Mouse (Mus musculus) G1E (cell line): ENCODE data around the gene Ldlrad3.

Source experiments
- CTCF ChIP-seq: IDR thresholded peaks from 2 replicates; pipeline ENCODE4 v1.5.1; 2012; ENCODE audit warnings: low read depth, low read length, inconsistent platforms, mixed read lengths
- GATA1 ChIP-seq: IDR thresholded peaks from 2 replicates; pipeline ENCODE4 v1.6.1; 2012; ENCODE audit warnings: borderline replicate concordance, low read length, inconsistent platforms, mixed read lengths
- GATA2 ChIP-seq: IDR thresholded peaks from 2 replicates; pipeline ENCODE4 v1.6.1; 2012; ENCODE audit warnings: low read depth, low read length, inconsistent platforms, borderline replicate concordance
- POLR2AphosphoS5 ChIP-seq: IDR thresholded peaks from 2 replicates; pipeline ENCODE4 v1.6.1; 2012; ENCODE audit warnings: low read depth, low read length, inconsistent platforms; ENCODE audit not compliant: insufficient replicate concordance
- TAL1 ChIP-seq: conservative IDR thresholded peaks from 2 replicates; pipeline ENCODE4 v1.6.1; 2012; ENCODE audit warnings: low read depth, low read length, inconsistent platforms, mixed read lengths

DNA sequence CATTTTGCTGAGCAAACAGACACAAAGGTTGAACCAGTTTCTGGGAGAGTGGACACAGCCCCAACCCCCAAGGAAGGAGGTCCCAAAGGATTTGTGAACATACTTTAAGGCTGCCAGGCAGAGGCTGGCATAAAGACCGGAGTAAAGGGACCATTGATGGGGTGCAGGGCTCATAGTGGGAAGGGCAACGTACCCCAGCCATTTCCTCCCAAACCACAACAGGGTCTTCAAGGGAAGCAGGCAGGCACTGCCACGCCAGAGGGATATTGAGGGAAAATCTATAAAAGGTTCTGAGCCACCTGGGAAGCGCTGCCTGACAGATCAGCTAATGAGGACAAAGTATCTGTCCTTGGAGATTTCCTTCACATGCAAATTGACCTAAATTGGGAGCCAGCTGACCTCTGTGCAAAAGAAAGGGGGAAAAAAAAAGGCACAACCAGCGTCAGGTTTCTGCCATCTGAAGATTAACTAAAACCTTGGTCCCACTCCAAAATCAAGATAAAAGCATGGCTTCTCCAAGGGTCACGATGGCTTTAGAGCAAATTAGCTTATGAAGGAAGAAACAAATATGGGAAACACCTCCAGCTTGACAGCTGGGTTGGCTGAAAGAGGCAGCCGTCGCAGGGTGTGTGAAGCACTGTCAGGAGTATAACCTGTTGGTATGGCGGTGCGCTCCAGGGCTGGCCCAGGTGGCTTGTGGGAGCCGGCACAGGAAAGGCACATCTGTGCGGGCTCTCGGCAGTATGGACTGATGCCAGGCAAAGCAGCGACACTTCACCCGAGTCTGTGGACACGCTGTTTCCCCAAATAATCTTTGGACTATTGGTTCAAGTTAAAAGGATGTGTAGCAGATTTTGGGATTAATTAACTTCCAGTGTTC is 137.6 kb downstream of the Ldlrad3 start:
- no peak for TF ChIP-seq GATA2
- no peak for TF ChIP-seq CTCF
- TF ChIP-seq TAL1 = no peak
- TF ChIP-seq GATA1 = no peak
- TF ChIP-seq POLR2AphosphoS5 = no peak
